Mouse (Mus musculus): ENCODE results near the gene Rasgrf1. TPM values are rescaled to one million over a fixed set of nuclear protein-coding genes. Genes with fewer than 3 reads are reported as not detected.

Gene Rasgrf1
- polyA plus RNA-seq (2015; fragmentation: Nextera tagmentation; extraction: Ambion mirVana) = 48.5 and 49.6 TPM in 2 replicates

DNA sequence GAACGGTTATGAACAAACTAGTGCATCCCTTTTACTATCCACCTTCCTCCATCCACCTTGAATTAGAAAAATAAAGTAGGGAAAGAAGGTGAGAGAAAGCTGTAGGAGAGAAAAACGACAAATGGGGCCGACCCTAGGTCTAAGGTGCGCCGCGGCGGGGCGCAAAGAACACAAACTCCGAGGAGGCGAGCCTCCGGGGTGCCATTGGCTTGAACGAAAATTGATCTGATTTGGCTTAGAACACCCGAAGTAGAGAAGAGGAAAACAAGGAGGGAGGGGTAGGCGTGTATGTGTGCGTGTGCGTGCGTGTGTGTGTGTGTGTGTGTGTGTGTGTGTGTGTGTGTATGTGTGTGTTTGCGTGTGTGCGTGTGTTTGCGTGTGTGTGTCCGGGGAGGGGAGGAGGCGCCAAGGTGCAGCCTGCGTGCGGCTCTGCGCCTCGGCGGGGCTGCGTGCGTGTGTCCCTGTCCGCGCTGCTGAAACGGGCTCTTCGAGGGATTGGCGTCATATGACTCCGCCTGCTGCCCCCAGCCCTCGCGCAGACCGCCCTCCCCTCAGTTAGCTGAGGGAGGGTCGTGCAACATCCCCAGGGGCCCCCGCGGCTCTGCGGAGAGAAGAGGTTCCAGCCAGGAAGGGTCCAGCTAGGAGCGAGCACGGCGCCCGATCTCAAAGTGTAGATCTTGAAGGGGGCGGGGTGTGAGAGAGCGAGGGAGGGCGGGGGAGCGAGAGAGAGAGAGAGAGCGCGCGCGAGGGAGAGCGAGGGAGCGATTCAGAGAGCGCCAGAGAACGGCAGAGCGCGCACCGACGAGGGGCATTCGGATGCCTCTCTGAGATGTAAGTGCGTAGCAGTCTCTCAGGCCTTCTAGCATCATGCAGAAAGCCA lies at the start of gene Rasgrf1:
Gene Rasgrf1 (plus strand): TSS at position 778 of the 880 bp plus-strand sequence.

DNA sequence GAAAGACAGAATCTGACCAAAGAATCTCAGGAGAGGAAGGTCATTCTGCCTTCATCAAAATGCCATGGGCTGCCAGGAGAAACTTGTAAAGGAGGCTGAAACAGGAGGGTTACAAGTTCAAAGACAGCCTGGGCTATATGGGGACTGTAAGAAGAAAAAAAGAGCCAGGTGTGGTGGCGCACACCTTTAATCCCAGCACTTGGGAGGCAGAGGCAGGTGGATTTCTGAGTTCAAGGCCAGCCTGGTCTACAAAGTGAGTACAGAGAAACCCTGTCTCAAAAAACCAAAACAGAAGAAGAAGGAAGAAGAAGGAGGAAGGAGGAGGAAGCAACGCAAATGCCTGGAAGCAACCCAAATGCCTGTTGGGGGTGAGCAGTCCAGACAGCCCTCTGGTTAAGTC lies 144.1 kb downstream of the Rasgrf1 start, which contains the start of gene Ctsh:
Gene Ctsh (plus strand): TSS at position 301 of the 400 bp plus-strand sequence.

Other genes with a start within 250 kb of the Rasgrf1 start
- gene Tmed3, start 204.8 kb upstream of the Rasgrf1 start, polyA plus RNA-seq (2015; fragmentation: Nextera tagmentation; extraction: Ambion mirVana) = 72.7 and 73.1 TPM in 2 replicates
- 1.3 and 1.6 TPM in 2 replicates for gene Ankrd34c, start 171.4 kb upstream of the Rasgrf1 start, polyA plus RNA-seq (2015; fragmentation: Nextera tagmentation; extraction: Ambion mirVana)
- gene Ctsh, start 144.2 kb downstream of the Rasgrf1 start, polyA plus RNA-seq (2015; fragmentation: Nextera tagmentation; extraction: Ambion mirVana) = 57.8 and 71.8 TPM in 2 replicates
- 476 and 513 TPM in 2 replicates for gene Morf4l1, start 204.9 kb downstream of the Rasgrf1 start, polyA plus RNA-seq (2015; fragmentation: Nextera tagmentation; extraction: Ambion mirVana)

Data from neural tube, postnatal 0 days (tissue).